Mouse (Mus musculus): Measurements from ENCODE around the gene Ppfia1.
A peak's percentile ranks its signal among the peaks of the same experiment; 100 is the strongest.

Ppfia1 gene

GRCm38 (mm10) chr7:144549904-144550566 is 3.5 kb downstream of the Ppfia1 start:
- DNase-seq (ENCODE audit: low read depth) = peak; percentile 27

GRCm38 (mm10) chr7:144545231-144545630 is 8.3 kb downstream of the Ppfia1 start:
- DNase-seq (ENCODE audit: low read depth) = no peak

GRCm38 (mm10) chr7:144541351-144541750 is 12.2 kb downstream of the Ppfia1 start:
- no peak for DNase-seq (ENCODE audit: low read depth)

- DNase-seq (ENCODE audit: low read depth) = no peak
Measured at GRCm38 (mm10) chr7:144539146-144539545, 14.4 kb downstream of the Ppfia1 start.

- DNase-seq (ENCODE audit: low read depth) = no peak
Measured at GRCm38 (mm10) chr7:144538030-144538644, 15.4 kb downstream of the Ppfia1 start.

- DNase-seq (ENCODE audit: low read depth) = no peak
Measured at GRCm38 (mm10) chr7:144536367-144536766, 17.2 kb downstream of the Ppfia1 start.

- no peak for DNase-seq (ENCODE audit: low read depth)
Measured at GRCm38 (mm10) chr7:144534773-144535172, 18.8 kb downstream of the Ppfia1 start.

GRCm38 (mm10) chr7:144531585-144532378 is 21.7 kb downstream of the Ppfia1 start:
- no peak for DNase-seq (ENCODE audit: low read depth)

- no peak for DNase-seq (ENCODE audit: low read depth)
Measured at GRCm38 (mm10) chr7:144529851-144530250, 23.7 kb downstream of the Ppfia1 start.

GRCm38 (mm10) chr7:144527723-144528221 is 25.8 kb downstream of the Ppfia1 start:
- no peak for DNase-seq (ENCODE audit: low read depth)

GRCm38 (mm10) chr7:144526649-144527048 is 26.9 kb downstream of the Ppfia1 start:
- no peak for DNase-seq (ENCODE audit: low read depth)

GRCm38 (mm10) chr7:144524427-144525191 is 28.9 kb downstream of the Ppfia1 start:
- no peak for DNase-seq (ENCODE audit: low read depth)

- no peak for DNase-seq (ENCODE audit: low read depth)
Measured at GRCm38 (mm10) chr7:144523415-144523814, 30.1 kb downstream of the Ppfia1 start.

GRCm38 (mm10) chr7:144521927-144522326 is 31.6 kb downstream of the Ppfia1 start:
- DNase-seq (ENCODE audit: low read depth) = no peak

GRCm38 (mm10) chr7:144519852-144520251 is 33.7 kb downstream of the Ppfia1 start:
- no peak for DNase-seq (ENCODE audit: low read depth)

GRCm38 (mm10) chr7:144516711-144517110 is 36.8 kb downstream of the Ppfia1 start:
- no peak for DNase-seq (ENCODE audit: low read depth)

- DNase-seq (ENCODE audit: low read depth) = no peak
Measured at GRCm38 (mm10) chr7:144509090-144509489, 44.4 kb downstream of the Ppfia1 start.

- DNase-seq (ENCODE audit: low read depth) = no peak
Measured at GRCm38 (mm10) chr7:144506807-144507206, 46.7 kb downstream of the Ppfia1 start.

- DNase-seq (ENCODE audit: low read depth) = no peak
Measured at GRCm38 (mm10) chr7:144503959-144504358, 49.6 kb downstream of the Ppfia1 start.

GRCm38 (mm10) chr7:144492931-144493330 is 60.6 kb downstream of the Ppfia1 start:
- no peak for DNase-seq (ENCODE audit: low read depth)

- no peak for DNase-seq (ENCODE audit: low read depth)
Measured at GRCm38 (mm10) chr7:144490201-144490873, 63.2 kb downstream of the Ppfia1 start.
